Mouse (Mus musculus) urinary bladder, adult 18-20 months (tissue): ENCODE data around the gene Tspan32.

Experiments
- DNase-seq, 2 experiments: peaks; one replicate each; pipeline ENCODE4 v3.0.0; 2022; ENCODE audit warnings: low spot score in 2 of 2, mixed read lengths in 2 of 2

Tspan32 gene

DNA sequence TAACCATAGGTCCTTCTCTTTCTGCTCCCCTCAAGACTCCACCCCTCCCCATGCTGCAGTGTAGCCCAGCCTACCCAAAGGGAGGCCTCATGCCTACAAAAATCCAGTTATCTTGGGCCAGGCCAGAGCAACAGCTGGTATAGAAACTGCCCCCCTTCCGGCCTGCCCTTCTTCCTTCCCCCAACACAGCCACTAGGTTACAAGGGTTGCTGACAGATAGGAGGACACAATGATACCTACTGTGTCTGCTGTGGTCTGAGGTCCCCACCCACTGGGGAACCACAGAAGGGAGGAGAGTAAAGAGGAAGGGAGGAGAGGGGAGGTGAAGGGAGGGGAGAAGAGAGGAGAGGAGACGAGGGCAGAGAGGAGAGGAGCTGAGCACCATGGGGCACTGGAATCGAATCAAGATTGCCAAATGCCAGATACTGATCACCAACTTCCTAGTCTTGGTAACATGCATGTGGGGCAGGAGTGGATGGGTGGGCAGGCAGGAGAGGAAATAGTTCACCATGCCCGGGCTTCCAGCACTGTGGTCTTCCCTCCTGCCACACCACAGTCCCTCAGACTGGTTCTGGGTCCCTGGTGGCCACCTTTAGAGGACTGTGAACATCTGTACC, at the start of gene Tspan32:
Tspan32 (plus strand) TSS at position 320 of the 617 bp plus-strand sequence.
- no peak for DNase-seq

DNA sequence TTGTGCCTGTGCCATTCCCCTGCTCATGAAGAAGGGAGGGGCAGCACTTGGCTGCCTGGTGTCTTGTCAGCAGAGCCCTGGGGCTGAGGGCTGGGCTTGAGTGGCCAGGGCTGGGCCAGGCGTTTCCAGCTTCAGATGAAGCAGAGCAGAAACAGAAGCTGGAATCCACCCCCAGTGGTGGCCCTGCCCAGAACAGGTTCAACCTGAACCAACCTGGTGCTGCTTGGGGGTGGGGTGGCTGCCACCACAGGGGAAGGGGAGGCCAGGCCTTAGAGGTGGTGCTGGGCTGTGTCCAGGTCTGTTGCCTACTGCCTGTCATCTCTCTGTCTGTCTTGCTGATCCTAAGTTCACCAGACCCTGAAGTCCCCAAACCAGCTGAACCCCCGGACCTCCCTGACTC, 48.8 kb upstream of the Tspan32 start:
- peak; percentile 33 to 45 for DNase-seq

DNA sequence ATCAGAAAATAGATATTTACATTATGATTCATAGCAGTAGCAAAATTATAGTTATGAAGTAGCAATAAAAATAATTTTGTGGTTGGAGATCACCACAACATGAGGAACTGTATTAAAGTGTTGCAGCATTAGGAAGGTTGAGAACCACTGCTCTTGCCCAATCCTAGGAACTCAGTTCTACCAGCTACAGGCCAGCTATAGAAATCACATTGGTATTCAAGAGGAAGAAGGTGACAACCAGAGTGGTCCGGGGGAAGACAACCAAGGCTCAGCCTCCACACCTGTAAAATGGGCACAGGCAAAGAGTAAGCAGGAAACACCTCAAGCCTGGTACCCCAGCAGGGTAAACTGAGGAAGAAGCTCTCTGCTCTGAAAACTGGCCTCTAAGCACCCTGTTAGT, 46.0 kb upstream of the Tspan32 start:
- DNase-seq = no peak

DNA sequence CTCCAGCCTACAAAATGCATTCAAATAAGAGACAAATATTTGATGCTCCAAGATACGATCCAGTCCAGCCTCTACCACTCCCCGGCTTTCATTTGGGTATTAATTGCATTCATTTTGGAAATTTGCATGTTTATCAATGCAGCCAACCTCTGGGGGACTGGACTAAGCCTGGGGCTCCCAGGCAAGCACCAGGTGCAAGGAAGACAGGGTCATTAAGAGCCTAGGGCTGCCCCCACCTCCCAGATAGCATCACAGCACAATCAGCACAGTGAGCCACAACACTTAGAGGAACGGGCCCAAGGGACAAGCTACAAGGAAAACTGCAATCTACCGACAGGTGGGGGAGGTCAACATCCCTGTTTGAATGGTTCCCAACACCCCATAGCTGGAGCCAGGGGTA, 45.1 kb upstream of the Tspan32 start:
- no peak for DNase-seq

DNA sequence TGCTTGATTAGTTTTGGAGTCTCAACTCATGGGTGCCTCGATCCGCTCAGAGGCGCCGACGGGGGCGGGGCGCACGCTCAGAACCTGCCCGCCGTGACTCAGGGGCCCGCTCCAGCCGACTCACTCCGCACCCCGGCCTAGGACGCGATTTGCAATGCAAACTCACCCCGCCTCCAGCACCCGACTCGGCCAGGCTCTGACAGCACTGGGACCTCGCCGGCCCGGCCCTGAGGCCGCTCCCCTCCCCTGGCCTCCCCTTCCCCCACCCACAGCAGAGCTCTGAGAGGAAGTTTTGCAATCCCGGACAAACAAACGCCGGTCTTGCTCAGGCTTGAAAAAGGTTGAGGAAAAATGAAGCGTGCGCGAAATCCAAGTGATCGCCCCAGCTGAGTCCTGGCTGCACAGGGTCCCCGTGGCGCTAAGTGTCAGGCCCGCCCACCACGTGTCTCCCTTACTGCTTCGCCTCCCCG, 37.4 kb upstream of the Tspan32 start:
- DNase-seq = peak; percentile 71 to 82

DNA sequence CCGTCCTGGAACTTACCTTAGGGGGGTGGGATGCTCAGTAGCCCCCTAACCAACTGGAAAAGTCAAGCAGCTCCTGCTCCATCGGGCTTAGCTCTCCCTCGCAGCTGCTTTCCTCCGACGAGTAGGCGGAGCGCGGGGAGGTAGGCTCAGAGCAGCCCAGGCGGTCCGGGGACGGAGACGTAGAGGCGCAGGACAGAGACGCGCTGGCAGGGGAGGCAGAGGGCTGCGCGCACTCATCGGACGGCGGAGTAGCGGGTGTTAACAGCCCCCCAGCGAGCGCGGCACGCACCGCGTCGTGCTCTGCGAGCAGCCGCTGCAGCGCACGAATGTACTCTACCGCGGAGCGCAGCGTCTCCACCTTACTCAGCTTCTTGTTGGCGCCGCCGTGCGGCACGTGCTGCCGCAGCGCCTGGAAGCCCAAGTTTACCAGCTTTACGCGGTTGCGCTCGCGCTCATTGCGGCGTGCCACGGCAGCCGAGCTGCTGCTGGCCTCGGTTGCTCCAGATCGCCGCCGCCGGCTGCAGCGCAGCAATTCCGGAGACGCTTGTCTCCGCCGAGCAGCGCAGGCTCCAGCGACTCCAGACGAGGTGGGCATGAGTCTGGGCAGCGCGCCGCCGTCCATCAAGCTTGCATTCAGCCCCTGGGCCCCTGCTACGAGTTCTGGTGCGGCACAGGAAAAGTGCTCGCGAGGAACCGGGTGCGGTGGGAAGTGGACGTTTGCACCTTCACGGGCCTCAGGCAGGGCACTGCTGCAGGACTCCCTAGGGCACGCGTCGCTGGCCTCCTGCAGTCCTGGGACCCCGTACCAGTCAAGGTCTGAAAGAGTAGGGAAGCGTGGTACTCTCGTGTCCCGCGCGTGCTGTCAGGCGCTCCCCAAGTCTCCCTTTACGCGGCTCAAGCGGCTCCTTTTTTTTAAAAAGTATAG, 36.7 kb upstream of the Tspan32 start:
- peak; percentile 62 to 65 for DNase-seq

DNA sequence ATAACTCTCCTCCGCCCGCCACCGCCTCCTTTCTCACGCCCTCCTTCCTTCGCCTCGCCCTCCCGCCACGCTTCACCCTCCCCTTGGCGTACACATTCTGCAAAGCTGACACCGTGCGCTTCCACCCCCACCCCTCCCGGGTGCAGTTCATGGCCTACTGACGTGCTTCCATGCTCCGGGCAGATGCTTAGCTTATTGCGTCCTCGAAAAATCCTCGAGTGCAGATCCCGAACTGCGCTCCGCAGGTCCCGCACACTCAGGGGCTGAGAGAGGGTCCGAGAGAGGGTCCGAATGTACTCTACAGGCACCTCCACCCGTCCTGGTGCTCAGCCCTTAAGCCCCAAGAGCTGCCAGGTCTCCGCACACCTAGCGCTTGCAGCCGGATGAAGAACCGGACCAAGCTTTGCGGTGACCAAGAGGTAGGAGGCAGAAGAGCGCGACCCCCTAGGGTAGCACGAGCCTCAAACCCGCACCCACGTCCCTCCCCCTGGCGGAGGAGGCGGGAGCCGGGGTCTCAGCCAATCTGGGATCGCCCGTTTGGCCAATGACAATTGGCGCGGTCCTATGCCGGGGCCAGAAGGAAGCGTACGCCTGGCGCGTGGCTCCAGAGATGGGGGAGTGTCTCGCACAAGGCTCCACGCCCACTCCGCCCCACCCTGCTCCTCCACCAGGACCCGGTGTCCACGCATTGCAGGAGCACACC, 35.9 kb upstream of the Tspan32 start, which contains the start of gene Ascl2:
Ascl2 (minus strand) TSS at position 456 of the 703 bp plus-strand sequence.
- DNase-seq = peak; percentile 30 to 38

DNA sequence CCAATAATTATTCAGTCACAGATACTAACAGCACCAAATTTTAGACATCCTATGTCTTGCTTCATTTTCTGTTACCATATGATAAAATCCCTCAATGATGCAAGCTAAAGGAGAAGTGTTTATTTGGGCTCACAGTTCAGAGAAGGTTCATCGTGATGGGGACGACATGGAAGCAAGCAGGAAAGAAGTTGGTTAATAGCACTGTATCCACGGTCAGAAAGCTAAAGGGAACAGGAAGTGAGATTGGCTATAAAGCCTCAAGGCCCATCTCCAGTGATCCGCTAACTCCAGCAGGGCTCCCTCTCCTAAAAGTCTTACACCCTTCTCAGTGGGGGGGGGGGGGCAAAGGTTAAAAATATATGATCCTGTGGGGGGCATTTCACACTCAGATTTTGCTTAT, 22.9 kb upstream of the Tspan32 start:
- no peak for DNase-seq

DNA sequence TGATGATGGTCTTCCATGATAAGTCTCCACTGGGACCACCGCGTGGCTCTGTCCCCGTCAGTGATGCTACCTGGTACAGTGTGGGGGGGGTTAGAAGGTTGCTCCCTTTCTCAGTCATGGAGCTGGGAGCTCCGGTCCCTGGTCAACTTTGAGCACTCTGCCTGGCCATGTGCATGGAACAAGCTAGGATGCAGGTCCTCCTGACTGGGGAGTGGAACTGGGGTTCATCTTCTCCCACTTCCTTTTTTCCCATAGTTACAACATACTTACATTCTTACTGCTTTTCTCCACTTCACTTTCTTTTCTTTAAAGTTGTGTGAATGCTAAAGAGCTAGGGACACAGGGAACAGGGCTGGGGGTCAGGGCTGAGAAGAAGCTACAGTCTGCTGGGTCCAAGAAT, 19.7 kb upstream of the Tspan32 start:
- no peak for DNase-seq

DNA sequence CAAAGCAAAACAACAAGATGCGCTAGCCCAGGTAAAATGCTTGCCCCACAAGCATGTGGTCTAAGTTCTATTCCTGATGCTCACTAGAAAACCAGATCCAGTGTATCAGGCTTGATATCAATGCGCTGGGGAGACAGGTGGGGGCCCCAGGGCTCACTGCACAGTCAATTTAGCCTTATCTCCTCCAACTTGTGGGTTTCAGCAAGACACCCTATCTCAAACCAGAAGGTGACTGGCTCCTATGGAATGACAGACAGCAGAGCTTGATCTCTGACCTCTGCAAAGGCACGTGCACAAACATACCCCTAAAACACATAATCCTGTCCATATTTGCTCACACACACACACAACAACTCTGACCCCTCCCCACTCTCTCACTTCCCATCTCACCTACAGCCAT, 17.1 kb upstream of the Tspan32 start:
- DNase-seq = no peak

DNA sequence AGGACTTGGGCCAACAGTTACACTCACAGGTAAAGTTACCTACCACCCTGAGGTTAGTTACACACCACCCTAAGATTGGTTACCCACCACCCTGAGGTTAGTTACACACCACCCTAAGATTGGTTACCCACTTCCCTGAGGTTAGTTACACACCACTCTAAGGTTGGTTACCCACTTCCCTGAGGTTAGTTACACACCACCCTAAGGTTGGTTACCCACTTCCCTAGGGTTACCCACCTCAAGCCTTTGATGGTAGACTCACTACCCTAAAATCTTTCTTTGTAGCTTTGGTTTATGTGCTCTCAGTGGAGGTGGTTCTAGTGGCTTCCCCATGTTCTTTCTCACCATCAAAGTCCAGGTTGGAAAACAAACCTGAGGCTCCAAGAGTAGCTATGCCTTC, 9.8 kb upstream of the Tspan32 start:
- DNase-seq = no peak

DNA sequence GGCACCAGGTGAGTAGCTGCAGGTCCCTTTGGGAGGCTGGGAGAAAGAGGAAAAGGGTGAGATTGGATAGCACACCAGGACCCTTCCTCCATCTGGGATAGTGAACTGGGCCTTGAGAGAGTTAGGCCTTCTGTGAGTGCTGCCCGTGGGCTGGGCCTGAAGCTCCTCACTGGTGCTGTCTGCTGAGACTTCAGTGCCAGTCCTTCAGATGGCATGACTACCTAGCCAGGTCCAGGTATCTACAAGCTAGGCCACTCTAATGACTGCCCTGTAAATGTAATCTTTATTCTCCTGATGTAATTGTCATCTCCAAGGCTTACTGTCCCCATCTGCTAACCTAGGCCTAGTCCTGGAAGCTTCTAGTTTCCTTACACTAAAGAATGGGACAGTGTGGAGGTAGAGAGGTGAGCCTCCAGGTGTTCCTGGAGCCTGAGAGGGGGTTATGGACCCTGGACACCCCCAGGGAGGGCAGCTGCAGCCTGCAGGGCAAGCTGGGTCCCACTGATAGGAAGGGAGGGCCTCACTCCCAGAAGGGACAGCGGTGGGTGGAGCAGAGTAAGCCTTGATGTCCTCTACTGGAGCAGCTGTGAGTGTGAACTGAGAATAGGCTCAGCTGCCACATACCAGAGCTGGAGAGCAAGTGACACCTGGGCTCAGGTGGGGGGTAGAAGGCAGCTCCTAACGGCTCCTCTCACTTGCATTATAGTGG, 9.1 kb upstream of the Tspan32 start:
- no peak for DNase-seq

DNA sequence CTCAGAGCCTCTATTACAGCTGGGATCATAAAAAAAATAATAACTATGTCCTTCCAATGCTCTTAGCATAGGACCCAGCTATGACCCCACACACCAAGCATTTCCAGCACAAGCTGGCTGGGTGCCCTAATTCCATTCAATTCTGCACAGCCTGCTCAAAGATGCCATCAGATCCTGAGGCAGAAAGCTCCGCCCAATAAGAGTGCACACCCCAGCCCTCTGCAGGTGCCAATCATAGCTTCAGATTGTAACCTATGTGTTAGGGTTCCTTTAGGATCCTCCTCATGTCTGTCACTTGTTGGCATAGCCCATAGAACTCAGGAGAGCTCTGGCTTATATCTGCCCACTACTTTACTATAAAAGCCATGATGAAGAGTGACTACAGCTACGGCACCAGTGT, 7.8 kb upstream of the Tspan32 start:
- DNase-seq = no peak

DNA sequence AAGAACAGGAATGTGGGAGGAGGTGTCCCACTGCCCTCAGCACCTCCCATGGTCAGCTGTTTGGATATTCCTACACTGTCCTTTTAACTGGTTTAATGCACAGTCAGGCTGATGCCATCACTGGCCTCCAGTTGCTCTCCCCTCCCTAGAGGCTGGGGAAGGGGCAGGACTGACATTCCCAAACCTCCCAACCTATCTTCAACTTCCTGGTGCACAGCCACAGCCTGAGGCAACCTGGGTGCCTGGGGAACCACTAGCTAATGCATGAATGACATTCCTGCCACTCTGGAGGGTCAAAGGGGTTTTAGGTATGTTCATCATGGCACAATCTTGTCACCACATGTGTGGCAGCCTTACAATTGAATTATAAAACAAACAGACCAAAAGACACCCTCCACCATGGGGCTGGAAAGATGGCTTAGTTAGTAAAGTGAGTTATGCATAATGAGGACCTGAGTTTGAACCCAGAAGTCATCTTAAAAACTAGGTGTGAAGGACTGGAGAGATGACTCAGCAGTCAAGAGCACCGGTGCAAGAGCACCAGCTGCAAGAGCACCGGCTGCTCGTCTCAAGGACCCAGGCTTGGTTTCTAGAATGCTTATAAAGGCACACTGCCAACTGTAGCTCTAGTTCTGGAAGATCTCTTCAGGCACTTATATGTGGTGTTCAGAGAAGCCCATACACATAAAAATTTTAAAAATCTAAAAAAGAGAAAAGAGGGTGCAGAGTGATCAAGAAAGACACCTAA, 7.3 kb upstream of the Tspan32 start:
- DNase-seq = no peak

DNA sequence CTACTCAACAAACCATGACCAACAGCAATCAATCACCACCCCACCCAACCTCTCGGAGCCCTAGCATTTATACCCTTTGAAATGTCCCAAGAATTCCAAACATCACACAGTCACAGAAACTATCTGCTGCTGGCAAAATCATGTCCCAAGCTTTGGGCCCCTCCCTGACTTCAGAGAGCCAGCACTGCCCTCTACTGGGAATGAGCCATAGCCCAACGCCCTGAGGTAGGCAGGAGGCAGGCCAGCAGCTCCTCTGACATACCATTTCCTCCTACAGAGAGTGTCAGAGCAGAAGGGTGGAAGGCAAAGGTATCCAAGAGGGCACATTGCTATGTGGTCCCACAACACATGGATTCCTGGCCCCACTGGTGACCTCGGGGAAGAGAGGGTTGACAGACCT, 2.2 kb upstream of the Tspan32 start:
- DNase-seq = no peak

DNA sequence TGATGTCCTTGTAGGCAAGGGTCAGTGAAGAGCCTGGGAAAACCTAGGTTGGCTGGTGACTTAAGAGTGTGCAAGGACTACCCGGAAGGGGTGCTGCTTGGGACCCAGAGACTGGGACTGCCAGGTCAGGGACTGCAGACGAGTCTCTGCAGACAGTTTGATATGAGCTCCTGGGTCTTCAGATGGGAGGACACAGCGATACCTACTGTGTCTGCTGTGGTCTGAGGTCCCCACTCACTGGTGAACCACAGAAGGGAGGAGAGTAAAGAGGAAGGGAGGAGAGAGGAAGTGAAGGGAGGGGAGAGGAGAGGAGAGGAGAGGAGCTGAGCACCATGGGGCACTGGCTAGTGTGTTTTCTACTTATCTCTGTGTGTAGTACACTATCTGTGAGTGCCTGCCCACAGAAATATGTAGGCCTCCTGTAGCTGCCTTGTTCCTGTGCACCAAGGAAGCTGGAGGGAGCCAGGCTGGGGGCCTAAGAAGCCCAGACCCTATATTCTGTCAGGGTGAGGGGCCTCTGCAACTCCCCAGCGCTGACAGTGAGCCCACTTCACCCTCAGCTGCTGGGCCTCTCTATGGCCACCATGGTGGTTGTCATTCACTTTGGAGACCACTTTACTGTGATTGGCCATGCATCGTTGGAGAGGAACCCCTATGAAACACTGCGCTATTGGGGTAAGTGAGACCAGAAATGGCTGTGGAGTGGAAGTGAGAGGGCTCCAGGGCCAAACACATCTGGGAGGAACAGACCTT, 674 bp downstream of the Tspan32 start:
- no peak for DNase-seq

DNA sequence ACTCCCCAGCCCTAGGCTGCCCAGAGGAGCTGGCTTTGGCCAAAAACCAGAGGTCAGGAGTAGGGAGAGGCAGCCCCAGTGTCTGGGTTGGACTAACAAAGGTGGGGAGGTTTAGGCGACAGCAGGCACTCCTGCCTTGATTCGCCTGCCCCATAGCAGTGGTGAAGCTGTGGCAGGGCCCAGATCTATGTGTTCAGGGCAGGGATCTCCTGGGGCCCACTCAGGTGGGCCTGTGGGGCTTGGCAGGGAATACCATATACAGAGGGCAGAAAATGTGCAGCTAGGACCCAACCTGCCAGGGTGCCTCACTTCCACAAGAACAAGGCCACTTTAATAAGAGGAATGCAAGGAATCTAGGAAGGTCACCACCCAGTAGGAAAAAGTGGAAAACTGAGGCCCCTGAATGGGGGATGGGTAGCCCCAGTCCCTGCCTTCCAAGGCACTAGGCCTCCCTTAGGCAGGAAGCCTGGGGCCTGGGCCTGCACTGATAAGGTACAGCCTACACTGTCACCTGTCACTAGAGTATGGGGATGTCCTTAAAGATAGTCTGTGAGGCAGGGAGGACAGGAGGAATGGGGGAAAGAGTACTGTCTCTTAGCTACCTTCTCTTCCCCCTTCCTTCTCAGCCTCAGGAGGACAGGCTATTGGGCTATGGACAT, 1.4 kb downstream of the Tspan32 start:
- no peak for DNase-seq

DNA sequence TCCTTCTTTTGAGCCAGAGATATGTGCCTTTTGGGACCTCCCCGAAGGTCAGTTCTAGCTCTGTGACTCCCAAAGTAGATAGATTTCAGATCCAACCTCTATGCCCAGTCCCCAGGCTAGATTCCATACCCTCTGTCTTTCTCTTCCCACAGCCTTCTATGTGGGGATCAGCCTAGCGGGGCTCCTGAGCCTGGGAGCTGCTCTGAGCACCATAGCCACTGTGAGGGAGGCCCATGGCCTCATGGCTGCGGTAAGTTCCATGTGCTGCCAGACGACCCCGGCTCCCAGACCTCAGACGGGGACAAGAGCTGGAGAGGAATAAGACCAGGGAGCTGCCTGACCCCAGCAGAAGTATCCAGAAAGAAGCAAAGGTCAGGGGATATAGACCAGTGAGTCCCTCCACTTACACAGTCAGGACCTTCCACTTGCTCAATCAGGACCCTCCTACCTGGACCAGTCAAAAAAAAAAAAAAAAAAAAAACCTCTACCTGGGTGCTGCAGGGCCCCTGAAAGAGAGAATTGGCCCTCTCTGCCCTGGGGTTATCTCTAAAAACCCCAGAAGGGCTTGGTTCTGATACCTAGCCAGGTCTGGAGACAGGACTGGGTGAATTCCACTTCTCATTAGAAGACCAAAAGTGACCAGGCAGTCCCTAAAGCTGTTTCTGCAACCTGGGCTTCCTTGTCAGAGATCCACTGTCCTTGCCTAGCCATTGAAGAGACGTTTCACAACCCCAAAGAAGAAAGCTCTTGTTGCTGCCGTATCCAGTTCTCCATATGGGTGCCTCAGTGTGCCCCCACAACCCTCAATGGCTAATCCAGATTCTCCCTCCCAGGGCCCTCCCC, 2.1 kb downstream of the Tspan32 start:
- no peak for DNase-seq
